In the genomic region with DNA sequence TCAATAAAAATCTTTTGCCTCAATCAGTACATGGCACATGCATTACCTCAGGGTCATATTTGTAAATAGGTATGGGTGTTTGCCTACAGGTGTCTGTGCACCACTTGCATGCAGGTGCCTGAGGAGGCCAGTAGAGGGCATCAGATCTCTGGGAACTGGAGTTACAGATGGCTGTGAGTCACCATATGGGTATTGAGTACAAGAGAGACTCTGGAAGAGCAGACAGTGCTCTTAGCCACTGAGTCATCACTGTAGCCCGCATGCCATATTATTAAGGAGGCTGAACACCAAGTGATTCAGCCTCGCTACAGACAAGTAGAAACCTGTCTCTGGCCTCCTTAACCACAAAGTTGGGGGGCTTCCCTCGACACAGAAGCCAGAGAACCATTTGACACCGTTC, we compare ENCODE assay signal across 11 mouse cellular contexts. TPM values are rescaled to one million over a fixed set of nuclear protein-coding genes. Genes with fewer than 3 reads are reported as not detected.
A peak's percentile ranks its signal among the peaks of the same experiment; 100 is the strongest.
DNase-seq lines count a peak whose midpoint lies in the region; ATAC-seq and TF ChIP-seq lines count a peak whose summit lies in the region.
"Had no signal": no experiment of that assay in that cellular context is flagged by ENCODE, and none has a peak within 500 bp of the region (broad histone marks: within the 10 kb centered on the region; RNA-seq: fewer than 3 reads in every experiment).

No protein-coding gene starts in this region.

- no peak for TF ChIP-seq POLR2A in MEL (IDR thresholded peaks at IDR 0.05; ENCODE audit: control insufficient read depth in 1 of 2, insufficient read depth in 1 of 2, low read depth in 1 of 2, low read length in 2 of 2, poor library complexity in 1 of 2)

- 76% methylated on average over 4 of the region's 4 CpGs for WGBS in embryonic facial prominence, embryonic 11.5 days
- WGBS in embryonic facial prominence, embryonic 10.5 days, result 90% methylated on average over 4 of the region's 4 CpGs
- 57% methylated on average over 4 of the region's 4 CpGs for WGBS in liver, postnatal 0 days (ENCODE audit: insufficient replicate concordance)
- WGBS in liver, embryonic 12.5 days (ENCODE audit: insufficient replicate concordance), result 52% methylated on average over 4 of the region's 4 CpGs

- peak; percentile 20 for DNase-seq in embryonic facial prominence, embryonic 11.5 days (ENCODE audit: low spot score)
- DNase-seq in embryonic facial prominence, embryonic 10.5 days (ENCODE audit: low spot score), result no peak
- no peak for DNase-seq in liver, postnatal 0 days
- no peak for DNase-seq in MEL (ENCODE audit: low read depth, low spot score)
- peak; percentile 8 to 34 for DNase-seq in layer of hippocampus, postnatal 14 days (ENCODE audit: low spot score in 2 of 2)
- DNase-seq in gastrocnemius, adult 18-20 months (ENCODE audit: low spot score), result no peak
- DNase-seq in kidney, adult 18-20 months, result no peak
- DNase-seq: heart, postnatal 36 days had no signal

- no peak overlapping the region for H3K4me3 ChIP-seq in embryonic facial prominence, embryonic 11.5 days (ENCODE audit: low read depth, low read length)
- no peak overlapping the region for H3K4me3 ChIP-seq in embryonic facial prominence, embryonic 10.5 days
- H3K4me3 ChIP-seq in liver, postnatal 0 days (ENCODE audit: low read depth, low read length), result no peak overlapping the region
- H3K4me3 ChIP-seq in liver, embryonic 12.5 days, result no peak overlapping the region
- no peak overlapping the region for H3K4me3 ChIP-seq in MEL (ENCODE audit: control insufficient read depth in 1 of 2, insufficient read depth in 1 of 2, low read depth in 2 of 2, low read length in 2 of 2)
- H3K4me3 ChIP-seq: forebrain, embryonic 12.5 days; megakaryocyte, embryonic 14.5 days had no signal

- no peaks in the 10 kb centered on the region for H3K9me3 ChIP-seq in embryonic facial prominence, embryonic 11.5 days (replicated peaks; ENCODE audit: control insufficient read depth, low read length)
- no peaks in the 10 kb centered on the region for H3K9me3 ChIP-seq in embryonic facial prominence, embryonic 10.5 days
- H3K9me3 ChIP-seq in liver, postnatal 0 days (ENCODE audit: low read length), result no peaks in the 10 kb centered on the region
- no peaks in the 10 kb centered on the region for H3K9me3 ChIP-seq in liver, embryonic 12.5 days (replicated peaks)
- no peaks in the 10 kb centered on the region for H3K9me3 ChIP-seq in MEL (replicated peaks; ENCODE audit: insufficient read depth, low read length)
- H3K9me3 ChIP-seq: forebrain, embryonic 12.5 days had no signal

- TF ChIP-seq CTCF in liver, postnatal 0 days (IDR thresholded peaks at IDR 0.05; ENCODE audit: low read depth), result peak; percentile 45
- peak; percentile 8 to 28 (median 25); a peak in 2 of 6 replicates for TF ChIP-seq CTCF in MEL (IDR thresholded peaks at IDR 0.05 in 2 of 3, conservative IDR thresholded peaks at IDR 0.05 in 1 of 3; ENCODE audit: control insufficient read depth in 1 of 3, insufficient read depth in 1 of 3, low read depth in 2 of 3, low read length in 3 of 3, poor library complexity in 1 of 3, severe bottlenecking in 1 of 3)

- no peaks in the 10 kb centered on the region for H3K4me1 ChIP-seq in embryonic facial prominence, embryonic 11.5 days (ENCODE audit: control insufficient read depth, insufficient read depth, low read length)
- H3K4me1 ChIP-seq in embryonic facial prominence, embryonic 10.5 days, result 0 out of 2 replicates have a peak, but pooled peaks cover 3% of the 10 kb centered on the region
- no peaks in the 10 kb centered on the region for H3K4me1 ChIP-seq in liver, postnatal 0 days (ENCODE audit: insufficient read depth)
- H3K4me1 ChIP-seq in liver, embryonic 12.5 days, result no peaks in the 10 kb centered on the region
- no peaks in the 10 kb centered on the region for H3K4me1 ChIP-seq in MEL (ENCODE audit: control insufficient read depth in 1 of 2, insufficient read depth in 2 of 2, low read length in 2 of 2)
- H3K4me1 ChIP-seq: forebrain, embryonic 12.5 days; megakaryocyte, embryonic 14.5 days had no signal

- H3K36me3 ChIP-seq in embryonic facial prominence, embryonic 11.5 days (replicated peaks; ENCODE audit: control insufficient read depth, insufficient read depth, low read depth, low read length), result no peaks in the 10 kb centered on the region
- H3K36me3 ChIP-seq in embryonic facial prominence, embryonic 10.5 days (replicated peaks), result no peaks in the 10 kb centered on the region
- no peaks in the 10 kb centered on the region for H3K36me3 ChIP-seq in liver, postnatal 0 days (replicated peaks; ENCODE audit: insufficient read depth, low read length)
- no peaks in the 10 kb centered on the region for H3K36me3 ChIP-seq in liver, embryonic 12.5 days
- no peaks in the 10 kb centered on the region for H3K36me3 ChIP-seq in MEL (ENCODE audit: control insufficient read depth in 1 of 2, insufficient read depth in 2 of 2, low read length in 2 of 2)
- H3K36me3 ChIP-seq: forebrain, embryonic 12.5 days had no signal

- H3K27me3 ChIP-seq in embryonic facial prominence, embryonic 11.5 days (ENCODE audit: control insufficient read depth, insufficient read depth, low read length), result no peaks in the 10 kb centered on the region
- H3K27me3 ChIP-seq in embryonic facial prominence, embryonic 10.5 days (replicated peaks; ENCODE audit: low read depth, poor library complexity, severe bottlenecking), result no peaks in the 10 kb centered on the region
- H3K27me3 ChIP-seq in liver, postnatal 0 days (ENCODE audit: insufficient read depth, low read length), result no peaks in the 10 kb centered on the region
- no peaks in the 10 kb centered on the region for H3K27me3 ChIP-seq in liver, embryonic 12.5 days (replicated peaks)
- H3K27me3 ChIP-seq in MEL (ENCODE audit: control insufficient read depth in 1 of 2, insufficient read depth in 2 of 2, low read length in 2 of 2), result no peaks in the 10 kb centered on the region
- H3K27me3 ChIP-seq: forebrain, embryonic 12.5 days; megakaryocyte, embryonic 14.5 days had no signal

- no peak overlapping the region for H3K27ac ChIP-seq in embryonic facial prominence, embryonic 11.5 days (replicated peaks; ENCODE audit: low read depth, low read length)
- no peak overlapping the region for H3K27ac ChIP-seq in embryonic facial prominence, embryonic 10.5 days (replicated peaks)
- H3K27ac ChIP-seq in liver, postnatal 0 days (ENCODE audit: low read depth), result no peak overlapping the region
- no peak overlapping the region for H3K27ac ChIP-seq in liver, embryonic 12.5 days
- no peak overlapping the region for H3K27ac ChIP-seq in MEL (ENCODE audit: control insufficient read depth, low read depth, low read length)
- H3K27ac ChIP-seq: forebrain, embryonic 12.5 days had no signal

- no peak overlapping the region for H3K4me2 ChIP-seq in embryonic facial prominence, embryonic 11.5 days (ENCODE audit: low read depth, low read length)
- no peak overlapping the region for H3K4me2 ChIP-seq in liver, postnatal 0 days (ENCODE audit: low read depth, low read length)
- no peak overlapping the region for H3K4me2 ChIP-seq in liver, embryonic 12.5 days
- H3K4me2 ChIP-seq: forebrain, embryonic 12.5 days had no signal

- no peak for ATAC-seq in embryonic facial prominence, embryonic 11.5 days (replicated peaks; ENCODE audit: insufficient number of reproducible peaks, low FRiP score, low TSS enrichment, low read depth)
- ATAC-seq in liver, postnatal 0 days, result no peak
- ATAC-seq in liver, embryonic 12.5 days, result no peak

- TF ChIP-seq EP300 in liver, postnatal 0 days (IDR thresholded peaks at IDR 0.05; ENCODE audit: low read depth), result no peak
- TF ChIP-seq EP300 in MEL (IDR thresholded peaks at IDR 0.05; ENCODE audit: low read depth in 1 of 2, low read length in 2 of 2), result no peak

- no peak overlapping the region for H3K9ac ChIP-seq in embryonic facial prominence, embryonic 11.5 days (replicated peaks; ENCODE audit: low read length)
- H3K9ac ChIP-seq in liver, postnatal 0 days (replicated peaks), result no peak overlapping the region
- no peak overlapping the region for H3K9ac ChIP-seq in liver, embryonic 12.5 days
- H3K9ac ChIP-seq in MEL (ENCODE audit: control insufficient read depth, low read depth, low read length, poor library complexity, severe bottlenecking), result no peak overlapping the region
- H3K9ac ChIP-seq: forebrain, embryonic 12.5 days had no signal

- no peaks in the 10 kb centered on the region for H3K79me2 ChIP-seq in MEL (ENCODE audit: control insufficient read depth, insufficient read depth, low read length, poor library complexity)

- TF ChIP-seq RAD21 in MEL (IDR thresholded peaks at IDR 0.05; ENCODE audit: low read depth, low read length), result peak; percentile 7

TF ChIP-seq in MEL, 35 proteins besides CTCF, POLR2A, EP300 and RAD21:
- TF ChIP-seq TCF12 (IDR thresholded peaks at IDR 0.05; ENCODE audit: low read depth, low read length) (no peak), BHLHE40 (IDR thresholded peaks at IDR 0.05; ENCODE audit: borderline replicate concordance, low read depth, low read length) (no peak), USF2 (IDR thresholded peaks at IDR 0.05; ENCODE audit: borderline replicate concordance in 1 of 2, insufficient read depth in 1 of 2, low read depth in 1 of 2, low read length in 2 of 2) (no peak), MEF2A (IDR thresholded peaks at IDR 0.05; ENCODE audit: extremely low read depth, insufficient replicate concordance, low read depth, low read length, poor library complexity, severe bottlenecking) (no peak)

RNA-seq across cellular contexts. Expression of gene Tnfrsf21, which starts 26.4 kb away (rescaled TPM):
- 20.8 and 25.4 TPM in 2 replicates for polyA plus RNA-seq in embryonic facial prominence, embryonic 11.5 days (2014; fragmentation: Nextera tagmentation; extraction: Ambion mirVana)
- polyA plus RNA-seq in embryonic facial prominence, embryonic 10.5 days (2016; fragmentation: Nextera tagmentation; extraction: Ambion mirVana), result 23.6 and 25.2 TPM in 2 replicates
- 11.7 and 15.4 TPM in 2 replicates for polyA plus RNA-seq in liver, postnatal 0 days (2015; fragmentation: Nextera tagmentation; extraction: Ambion mirVana)
- polyA plus RNA-seq in liver, embryonic 12.5 days (2016; fragmentation: Nextera tagmentation; extraction: Ambion mirVana), result 41.9 and 43.1 TPM in 2 replicates
- not detected in 2 replicates for total RNA-seq in MEL (2012; rRNA removed)
- polyA plus RNA-seq in MEL (2012; ENCODE audit: insufficient read depth in 1 of 2, insufficient read length in 2 of 2, low read depth in 1 of 2, low replicate concordance in 2 of 2, missing spikeins in 1 of 2), result not detected
- total RNA-seq in layer of hippocampus, postnatal 14 days (2021), result 100 to 1,000 TPM; 108 to 113 TPM
- 10 to 100 TPM; 18.4 TPM for total RNA-seq in gastrocnemius, adult 18-20 months (2021)

Comparison
In these comparisons a context has a peak if more than half of its experiments do, and no peak if none do; other contexts are left out.
1. DNase-seq: peak in embryonic facial prominence, embryonic 11.5 days (single experiment) and layer of hippocampus, postnatal 14 days (2 of 2); none in embryonic facial prominence, embryonic 10.5 days (single experiment), liver, postnatal 0 days (single experiment), MEL (single experiment), gastrocnemius, adult 18-20 months (single experiment) and kidney, adult 18-20 months (single experiment).
2. RNA of gene Tnfrsf21, which starts 26.4 kb away (polyA plus RNA-seq): 41.9 to 43.1 TPM in liver, embryonic 12.5 days, 23.6 to 25.2 TPM in embryonic facial prominence, embryonic 10.5 days, 20.8 to 25.4 TPM in embryonic facial prominence, embryonic 11.5 days and 11.7 to 15.4 TPM in liver, postnatal 0 days; not detected in MEL; every median in the first group is over 10 times any median in the second.